Mouse (Mus musculus) forebrain, embryonic 15.5 days (tissue): ENCODE measurements around the gene Ttll3. TPM values are rescaled to one million over a fixed set of nuclear protein-coding genes. Genes with fewer than 3 reads are reported as not detected.
A peak's percentile ranks its signal among the peaks of the same experiment; 100 is the strongest.

Source experiments
- ATAC-seq: fragments of 200-750 bp; cut with Nextera tagmentation; replicated peaks from 2 replicates; pipeline ENCODE4 v1.8.0; 2017; ENCODE audit warnings: mild to moderate bottlenecking, moderate TSS enrichment, moderate library complexity
- H3K27ac ChIP-seq: fragments of 300-500 bp; sonication (generic); replicated peaks from 2 replicates; pipeline ENCODE4 v1.5.1; 2015; ENCODE audit warnings: mild to moderate bottlenecking, inconsistent platforms
- H3K27me3 ChIP-seq: fragments of 300-500 bp; sonication (generic); 2 replicates; pipeline ENCODE4 v1.6.1; 2015; ENCODE audit warnings: inconsistent platforms
- H3K36me3 ChIP-seq: fragments of 300-500 bp; sonication (generic); 2 replicates; pipeline ENCODE4 v1.6.1; 2015; ENCODE audit warnings: mild to moderate bottlenecking, inconsistent platforms
- H3K4me1 ChIP-seq: fragments of 300-500 bp; sonication (generic); 2 replicates; pipeline ENCODE4 v1.6.1; 2015; ENCODE audit warnings: inconsistent platforms
- H3K4me2 ChIP-seq: fragments of 300-500 bp; sonication (generic); replicated peaks from 2 replicates; pipeline ENCODE4 v1.6.1; 2015; ENCODE audit warnings: mild to moderate bottlenecking, inconsistent platforms
- H3K4me3 ChIP-seq: fragments of 300-500 bp; sonication (generic); 2 replicates; pipeline ENCODE4 v1.5.1; 2015; ENCODE audit warnings: mild to moderate bottlenecking, inconsistent platforms
- H3K9ac ChIP-seq: fragments of 300-500 bp; sonication (generic); replicated peaks from 2 replicates; pipeline ENCODE4 v1.6.1; 2015; ENCODE audit warnings: mild to moderate bottlenecking, inconsistent platforms
- H3K9me3 ChIP-seq: fragments of 300-500 bp; sonication (generic); 2 replicates; pipeline ENCODE4 v1.6.1; 2016; ENCODE audit warnings: inconsistent platforms
- WGBS: fragments of 180-500 bp; shearing (Covaris S2); methylation state at CpG from one replicate; pipeline ENCODE4 v1.1.7; 2015; ENCODE audit warnings: mixed read lengths; 5-methylcytosine and 5-hydroxymethylcytosine counted together
- polyA plus RNA-seq: library from polyadenylated mRNA; unstranded; fragments of >200 nt; fragmentation: Nextera tagmentation; extraction: Ambion mirVana; gene quantifications from 2 replicates; pipeline ENCODE4 v1.2.1, GENCODE M21; 2015

Ttll3 gene
- polyA plus RNA-seq, 1 experiment from 2014 or later = 8.1 TPM

DNA sequence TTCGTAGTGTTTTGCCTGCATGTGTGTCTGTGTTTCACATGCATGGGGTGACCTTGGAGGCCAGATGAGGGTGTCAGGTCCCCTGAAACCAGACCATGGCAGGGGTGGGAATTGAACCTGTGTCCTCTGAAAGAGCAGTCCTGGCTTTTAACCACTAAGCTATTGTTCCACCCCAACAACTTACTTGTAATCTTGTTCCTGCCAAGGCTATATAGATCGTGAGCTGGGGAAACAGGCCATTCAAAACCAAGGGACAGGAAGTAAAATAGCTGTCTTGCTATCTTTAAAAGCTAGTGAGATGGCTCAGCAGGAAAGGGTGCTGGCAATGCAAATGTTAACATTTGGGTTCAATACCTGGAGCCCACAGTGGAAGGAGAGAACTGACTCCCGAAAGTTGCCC is 40.9 kb downstream of the Ttll3 start:
- Histone ChIP-seq H3K9ac (no peak overlapping the region), H3K27me3 (no peaks in the 10 kb centered on the region), H3K4me2 (no peak overlapping the region), H3K9me3 (no peaks in the 10 kb centered on the region), H3K4me3 (no peak overlapping the region), H3K36me3 (no peaks in the 10 kb centered on the region), H3K27ac (no peak overlapping the region), H3K4me1 (no peaks in the 10 kb centered on the region)
- ATAC-seq = no peak
- WGBS = 78% methylated on average over 3 of the region's 3 CpGs

DNA sequence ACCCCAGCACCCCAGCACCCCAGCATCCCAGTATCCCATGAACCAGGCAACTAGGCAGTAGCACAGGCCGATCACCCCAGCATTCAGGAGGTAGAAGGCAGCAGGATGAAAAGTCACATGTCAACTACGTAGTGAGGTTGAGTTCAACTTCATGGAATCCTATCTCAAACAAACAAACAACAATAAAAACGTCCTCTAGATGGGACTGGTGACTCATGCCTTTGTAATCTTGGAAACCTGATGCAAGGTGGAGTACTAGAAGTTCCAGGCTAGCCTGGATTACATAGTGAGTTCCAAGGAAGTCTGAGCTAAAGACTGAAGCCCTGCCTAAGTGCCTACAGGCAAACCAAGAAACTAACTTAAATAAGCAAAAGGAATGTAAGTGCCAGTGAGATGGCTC is 41.8 kb downstream of the Ttll3 start:
- Histone ChIP-seq H3K4me3 (no peak overlapping the region), H3K4me1 (no peaks in the 10 kb centered on the region), H3K9me3 (no peaks in the 10 kb centered on the region), H3K36me3 (no peaks in the 10 kb centered on the region), H3K27ac (no peak overlapping the region), H3K27me3 (no peaks in the 10 kb centered on the region), H3K4me2 (no peak overlapping the region), H3K9ac (no peak overlapping the region)
- WGBS = 69% methylated on average over 3 of the region's 3 CpGs
- ATAC-seq = no peak

DNA sequence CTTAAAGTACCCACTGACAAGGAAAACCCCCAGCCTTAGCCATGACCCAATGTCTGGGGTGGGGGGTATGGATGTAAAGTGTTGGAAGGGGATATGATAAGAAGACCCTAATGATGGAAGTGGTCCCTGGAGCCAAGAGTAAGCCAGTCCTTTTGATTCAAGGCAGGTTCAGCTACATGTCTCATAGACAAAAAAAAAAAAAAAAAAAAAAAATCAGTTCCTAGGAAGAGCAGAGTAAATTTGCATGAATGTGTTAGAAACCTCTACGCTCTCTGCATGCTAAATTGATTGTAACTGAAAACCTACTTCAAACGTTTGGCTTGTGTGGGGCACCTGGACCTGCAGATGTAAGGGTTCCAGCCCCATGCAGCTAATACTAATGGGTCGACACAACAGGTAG is 42.7 kb downstream of the Ttll3 start:
- no peaks in the 10 kb centered on the region for H3K9me3 ChIP-seq
- no peak for ATAC-seq
- no peaks in the 10 kb centered on the region for H3K36me3 ChIP-seq
- WGBS = 67% methylated on average over 3 of the region's 3 CpGs
- H3K4me2 ChIP-seq = no peak overlapping the region
- H3K4me1 ChIP-seq = no peaks in the 10 kb centered on the region
- H3K9ac ChIP-seq = no peak overlapping the region
- H3K27me3 ChIP-seq = no peaks in the 10 kb centered on the region
- H3K4me3 ChIP-seq = no peak overlapping the region
- no peak overlapping the region for H3K27ac ChIP-seq

DNA sequence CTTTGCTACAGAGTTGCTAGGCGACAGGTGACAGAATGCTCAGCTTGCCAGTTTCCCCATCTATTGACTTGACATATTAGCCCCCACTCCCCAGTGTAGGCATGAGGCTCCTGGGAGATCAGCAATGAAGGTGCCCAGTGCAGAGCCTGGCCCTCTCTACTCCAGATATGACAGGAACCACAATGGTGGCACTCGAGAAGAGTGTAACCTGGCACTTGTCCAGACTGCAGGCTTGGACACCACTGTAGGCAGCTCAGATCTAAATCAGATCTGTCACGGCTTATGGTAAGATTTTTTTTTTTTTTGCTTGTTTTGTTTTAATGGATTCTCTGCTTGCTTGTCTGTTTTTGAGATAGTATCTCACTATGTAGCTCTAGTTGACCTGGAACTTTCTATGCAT is 44.6 kb downstream of the Ttll3 start:
- no peak overlapping the region for H3K4me2 ChIP-seq
- 75% methylated on average over 3 of the region's 3 CpGs for WGBS
- H3K36me3 ChIP-seq = no peaks in the 10 kb centered on the region

DNA sequence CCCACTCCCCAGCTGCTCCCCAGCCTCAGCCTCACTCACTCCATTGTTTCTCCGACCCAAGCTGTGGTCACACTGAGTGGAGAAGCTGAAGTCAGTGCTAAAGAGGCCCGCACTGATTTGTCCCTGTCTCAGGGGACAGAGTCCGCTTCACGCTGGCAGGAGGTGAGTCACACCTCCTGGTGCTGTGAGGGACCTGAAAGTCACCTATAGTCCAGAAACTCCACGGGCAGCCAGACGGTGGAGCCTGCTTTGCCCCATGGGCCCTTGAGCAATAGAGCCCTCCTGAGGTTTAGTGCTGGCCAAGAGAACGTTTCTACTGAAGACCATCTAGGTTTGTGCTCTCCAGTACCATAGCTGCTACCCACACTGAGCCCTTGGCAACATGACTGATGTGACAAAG is 45.6 kb downstream of the Ttll3 start:
- Histone ChIP-seq H3K27me3 (no peaks in the 10 kb centered on the region), H3K36me3 (no peaks in the 10 kb centered on the region), H3K9me3 (no peaks in the 10 kb centered on the region), H3K27ac (no peak overlapping the region), H3K9ac (no peak overlapping the region), H3K4me2 (no peak overlapping the region), H3K4me3 (no peak overlapping the region), H3K4me1 (no peaks in the 10 kb centered on the region)
- 76% methylated on average over 7 of the region's 7 CpGs for WGBS
- no peak for ATAC-seq

More for the DNA sequence above, 44.6 kb downstream of the Ttll3 start:
- Histone ChIP-seq H3K27me3 (no peaks in the 10 kb centered on the region), H3K9me3 (no peaks in the 10 kb centered on the region), H3K4me3 (no peak overlapping the region), H3K9ac (no peak overlapping the region), H3K4me1 (no peaks in the 10 kb centered on the region), H3K27ac (no peak overlapping the region)
- ATAC-seq = no peak

DNA sequence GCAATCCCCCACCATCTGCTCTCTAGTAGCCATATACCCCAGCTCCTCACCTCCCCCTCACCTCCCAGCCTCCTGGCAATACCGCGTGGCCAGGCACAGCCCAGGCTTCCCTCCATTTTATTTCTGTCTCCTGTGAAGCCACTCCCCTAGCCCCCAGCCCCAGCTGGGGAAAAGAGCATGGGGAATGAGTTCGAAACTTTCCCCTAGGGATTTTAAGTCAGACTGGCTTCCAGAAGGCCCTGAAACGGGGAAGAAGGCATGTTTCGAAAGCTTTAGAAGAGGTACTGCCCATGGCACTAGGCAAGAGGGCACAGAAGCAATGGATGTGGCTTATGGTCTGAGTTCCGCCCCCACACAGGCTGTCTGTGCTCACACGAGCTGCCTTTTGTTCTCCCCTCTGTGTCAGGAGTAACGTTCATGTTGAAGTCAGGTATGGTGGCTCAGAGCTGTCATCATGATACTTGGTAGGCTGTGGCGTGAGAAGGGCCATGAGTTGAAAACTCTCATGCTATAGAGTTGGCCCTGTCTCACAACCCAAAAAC is 46.7 kb downstream of the Ttll3 start, which contains the start of gene Cidec:
Cidec (minus strand) TSS at position 97 of the 542 bp plus-strand sequence.
- H3K9ac ChIP-seq = no peak within 1 kb of the TSS
- no peak for ATAC-seq
- no peak within 1 kb of the TSS for H3K27ac ChIP-seq
- H3K9me3 ChIP-seq = no peaks in the 10 kb centered on the region
- H3K4me2 ChIP-seq = no peak within 1 kb of the TSS
- 82% methylated on average over 9 of the region's 9 CpGs for WGBS
- H3K4me3 ChIP-seq = no peak within 1 kb of the TSS
- H3K36me3 ChIP-seq = no peaks in the 10 kb centered on the region
- H3K27me3 ChIP-seq = no peaks in the 10 kb centered on the region
- no peaks in the 10 kb centered on the region for H3K4me1 ChIP-seq

DNA sequence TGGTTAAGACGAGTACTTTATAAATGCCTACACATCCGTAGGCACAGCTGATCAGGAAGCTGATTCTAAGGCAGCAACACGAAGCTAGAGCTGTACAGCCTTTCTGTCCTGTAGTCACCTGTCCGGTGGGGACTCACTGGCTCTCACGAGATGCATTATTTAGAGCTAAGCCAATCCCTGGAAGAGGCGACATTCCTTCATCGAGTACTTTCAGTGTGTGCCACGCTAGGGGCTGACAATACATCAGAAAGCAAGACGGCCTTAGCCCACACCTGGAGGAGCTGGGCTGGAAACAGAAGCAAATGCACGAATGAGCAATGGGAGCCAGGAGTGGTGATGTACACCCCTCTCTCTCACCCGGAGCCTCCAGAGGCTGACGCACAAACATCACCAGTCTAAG is 48.1 kb downstream of the Ttll3 start:
- Histone ChIP-seq H3K4me3 (no peak overlapping the region), H3K27me3 (no peaks in the 10 kb centered on the region), H3K4me1 (0 out of 2 replicates have a peak, but pooled peaks cover 3% of the 10 kb centered on the region), H3K27ac (no peak overlapping the region), H3K4me2 (no peak overlapping the region), H3K36me3 (no peaks in the 10 kb centered on the region), H3K9ac (no peak overlapping the region), H3K9me3 (no peaks in the 10 kb centered on the region)
- ATAC-seq = no peak
- WGBS = 82% methylated on average over 12 of the region's 12 CpGs

DNA sequence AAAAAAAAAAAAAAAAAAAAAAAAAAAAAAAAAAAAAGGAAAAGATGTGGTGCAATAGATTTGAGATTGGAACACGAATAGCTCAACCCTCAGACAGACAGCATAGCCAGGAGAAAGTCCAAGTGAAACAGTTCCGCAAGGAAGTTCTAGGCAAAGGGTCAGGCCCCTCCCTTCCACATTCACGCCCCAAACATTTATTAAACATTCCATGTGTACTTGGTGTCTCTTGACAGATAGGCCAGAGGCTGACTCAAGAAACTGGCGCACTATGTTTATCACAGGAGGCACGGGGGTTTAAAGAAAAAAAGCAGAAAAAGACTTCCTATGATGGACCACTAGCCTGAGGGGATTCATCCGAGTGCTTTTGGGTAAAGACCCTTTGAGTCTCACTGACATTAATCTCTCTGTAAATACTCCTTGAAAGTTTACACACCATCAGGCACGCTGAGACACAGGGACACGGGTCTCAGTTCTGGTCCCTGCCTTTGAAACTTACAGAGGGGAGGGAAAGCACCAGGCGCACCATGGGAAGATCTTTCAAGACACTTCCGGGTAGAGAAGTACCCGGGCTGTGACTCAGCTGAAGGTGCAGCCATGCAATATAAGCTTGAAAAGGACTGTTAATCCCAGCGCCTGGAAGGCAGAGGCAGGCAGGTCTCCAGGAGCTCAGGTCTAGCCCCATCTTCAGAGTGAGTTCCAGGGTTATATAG is 49.8 kb downstream of the Ttll3 start:
- H3K4me1 ChIP-seq = peaks cover 14% of the 10 kb centered on the region
- WGBS = 66% methylated on average over 12 of the region's 12 CpGs
- no peak overlapping the region for H3K4me2 ChIP-seq
- no peak overlapping the region for H3K4me3 ChIP-seq
- H3K27me3 ChIP-seq = no peaks in the 10 kb centered on the region
- no peaks in the 10 kb centered on the region for H3K36me3 ChIP-seq
- no peak overlapping the region for H3K27ac ChIP-seq
- H3K9me3 ChIP-seq = no peaks in the 10 kb centered on the region
- H3K9ac ChIP-seq = no peak overlapping the region
- ATAC-seq = no peak

DNA sequence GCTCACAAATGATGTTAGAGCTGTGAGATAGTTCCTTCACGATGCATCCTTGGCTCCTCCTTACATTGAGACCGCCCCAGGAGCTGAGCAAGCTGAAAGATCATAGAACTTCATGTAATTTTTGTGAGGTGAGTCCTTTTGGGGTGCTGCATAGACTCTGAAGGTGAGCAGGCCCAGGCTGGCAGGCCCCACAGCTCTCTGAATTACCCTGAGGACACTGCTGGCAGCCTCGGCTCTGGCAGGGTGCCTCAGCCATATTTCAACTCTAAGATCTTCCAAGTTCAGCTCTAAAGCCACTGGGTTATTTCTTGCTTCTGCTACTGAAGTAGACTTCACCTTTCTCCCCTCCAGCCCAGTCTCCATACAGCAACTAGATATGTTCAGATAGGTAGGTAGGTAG is 51.6 kb downstream of the Ttll3 start:
- 86% methylated on average over 3 of the region's 3 CpGs for WGBS
- Histone ChIP-seq H3K9me3 (no peaks in the 10 kb centered on the region), H3K4me2 (no peak overlapping the region), H3K9ac (no peak overlapping the region), H3K27me3 (no peaks in the 10 kb centered on the region), H3K36me3 (no peaks in the 10 kb centered on the region), H3K27ac (no peak overlapping the region), H3K4me1 (peaks cover 14% of the 10 kb centered on the region), H3K4me3 (no peak overlapping the region)
- no peak for ATAC-seq

DNA sequence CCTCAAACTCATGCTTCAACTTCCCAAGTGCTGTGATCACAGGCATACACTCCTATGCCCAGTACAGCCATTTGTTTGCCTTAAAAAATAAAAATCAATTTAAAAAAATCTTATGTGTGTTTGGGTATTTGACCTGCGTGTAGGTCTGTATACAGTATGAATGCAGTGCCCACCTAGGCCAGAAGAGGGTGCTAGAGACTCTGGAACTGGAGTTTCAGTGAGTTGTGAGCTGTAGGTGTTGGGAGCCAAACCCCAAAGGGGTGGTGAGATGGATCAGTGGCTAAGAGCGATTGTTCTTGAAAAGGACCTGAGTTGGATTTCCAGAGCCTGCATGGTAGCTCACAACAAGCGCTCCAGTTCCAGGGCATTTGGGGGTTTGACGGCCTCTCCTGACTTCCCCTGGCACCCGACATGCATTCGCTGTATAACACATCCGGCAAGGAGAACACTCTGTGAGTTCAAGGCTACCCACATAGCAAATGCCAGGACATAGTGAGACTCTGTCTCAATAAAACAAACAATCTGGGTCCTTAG is 52.2 kb downstream of the Ttll3 start:
- H3K9me3 ChIP-seq = no peaks in the 10 kb centered on the region
- no peak; the same call in 1 of the 2 replicates for ATAC-seq
- WGBS = 55% methylated on average over 7 of the region's 7 CpGs
- no peak overlapping the region for H3K4me2 ChIP-seq
- H3K9ac ChIP-seq = no peak overlapping the region
- no peaks in the 10 kb centered on the region for H3K27me3 ChIP-seq
- H3K4me1 ChIP-seq = peaks cover 14% of the 10 kb centered on the region
- no peak overlapping the region for H3K27ac ChIP-seq
- H3K4me3 ChIP-seq = no peak overlapping the region
- H3K36me3 ChIP-seq = no peaks in the 10 kb centered on the region

DNA sequence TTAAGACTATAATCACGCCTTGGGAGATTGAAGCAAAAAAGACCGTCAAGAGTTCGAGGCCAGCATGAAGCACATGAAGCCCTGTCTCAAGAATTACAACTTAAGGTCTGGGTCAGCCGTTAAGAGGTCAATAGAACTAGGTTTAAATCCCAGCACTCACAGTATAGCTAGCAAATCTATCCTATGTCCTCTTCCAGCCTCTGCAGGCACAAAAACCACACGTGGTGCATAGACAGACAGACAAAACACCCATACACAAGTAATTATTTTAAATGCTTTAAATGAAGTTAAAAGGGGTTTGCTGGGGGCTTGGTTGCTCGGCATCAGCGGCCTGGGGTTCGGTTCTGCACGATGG is 53.0 kb downstream of the Ttll3 start:
- peak overlapping the region; percentile 93 for H3K4me3 ChIP-seq
- peak overlapping the region; percentile 81 for H3K9ac ChIP-seq
- WGBS = 41% methylated on average over 9 of the region's 9 CpGs
- ATAC-seq = peak; percentile 56
- H3K36me3 ChIP-seq = peaks cover 5% of the 10 kb centered on the region
- H3K27me3 ChIP-seq = no peaks in the 10 kb centered on the region
- H3K4me1 ChIP-seq = peaks cover 14% of the 10 kb centered on the region
- peak overlapping the region; percentile 81 for H3K4me2 ChIP-seq
- no peaks in the 10 kb centered on the region for H3K9me3 ChIP-seq
- peak overlapping the region; percentile 75 for H3K27ac ChIP-seq

DNA sequence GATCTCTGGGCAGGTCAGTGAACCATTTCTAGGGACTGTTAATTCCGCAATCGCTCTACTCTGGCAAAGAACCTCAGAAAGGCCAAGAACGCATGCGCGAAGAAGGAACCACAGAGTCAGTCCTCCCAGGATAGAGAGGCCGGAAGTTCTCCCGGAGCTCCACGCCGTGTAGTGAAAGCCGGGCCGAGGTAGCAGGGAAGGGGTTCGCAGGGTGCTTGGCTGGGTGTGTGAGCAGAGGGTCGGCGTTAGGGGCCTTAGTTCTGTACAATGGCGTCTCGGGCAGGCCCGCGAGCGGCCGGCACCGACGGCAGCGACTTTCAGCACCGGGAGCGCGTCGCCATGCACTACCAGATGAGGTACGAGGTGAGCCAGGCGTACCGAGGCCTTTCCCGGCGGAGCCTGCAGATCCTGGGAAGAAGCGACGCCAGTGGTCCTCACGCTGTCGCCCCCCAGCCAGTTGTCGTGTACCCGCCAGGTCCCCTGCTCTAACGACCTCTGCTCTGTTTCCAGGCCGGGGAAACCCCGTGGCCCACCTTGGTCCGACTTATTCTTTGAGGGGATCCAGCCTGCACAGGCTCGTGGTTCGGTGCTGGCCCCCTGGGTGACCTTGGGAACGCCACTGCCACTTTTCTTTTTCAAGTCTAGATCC is 53.5 kb downstream of the Ttll3 start, which contains the start of gene Jagn1:
Jagn1 (plus strand) TSS at position 128 of the 649 bp plus-strand sequence.
- no peaks in the 10 kb centered on the region for H3K9me3 ChIP-seq
- H3K27me3 ChIP-seq = no peaks in the 10 kb centered on the region
- peaks cover 19% of the 10 kb centered on the region for H3K4me1 ChIP-seq
- H3K4me3 ChIP-seq = peak within 1 kb of the TSS; percentile 93
- peak within 1 kb of the TSS; percentile 81 for H3K9ac ChIP-seq
- WGBS = under 1% methylated on average over 45 of the region's 45 CpGs
- ATAC-seq = peak; percentile 97
- H3K27ac ChIP-seq = peak within 1 kb of the TSS; percentile 75
- peak within 1 kb of the TSS; percentile 81 for H3K4me2 ChIP-seq
- H3K36me3 ChIP-seq = peaks cover 10% of the 10 kb centered on the region
